Mouse (Mus musculus) urinary bladder, adult 2 months (tissue): ENCODE data around the gene Atp8a2. TPM values are rescaled to one million over a fixed set of nuclear protein-coding genes. Genes with fewer than 3 reads are reported as not detected.

Experiments
- DNase-seq: peaks from one replicate; pipeline ENCODE4 v3.0.0; 2022; ENCODE audit warnings: low spot score
- polyA plus RNA-seq: library from polyadenylated mRNA; depleted of rRNA; stranded (reverse); fragments of >200 nt; gene quantifications from 2 replicates; pipeline ENCODE4 v1.2.3, GENCODE M21; 2012; rRNA removed

The Atp8a2 gene
- polyA plus RNA-seq, 1 experiment = 1.4 TPM

GRCm38 (mm10) chr14:59607021-59607420, 590.0 kb downstream of the Atp8a2 start:
- DNase-seq = no peak

- DNase-seq = peak; percentile 40
Measured at GRCm38 (mm10) chr14:59605671-59606353, 591.2 kb downstream of the Atp8a2 start.

GRCm38 (mm10) chr14:59604002-59604645, 592.9 kb downstream of the Atp8a2 start:
- DNase-seq = no peak

- DNase-seq = no peak
Measured at GRCm38 (mm10) chr14:59598260-59598627, 598.7 kb downstream of the Atp8a2 start.

GRCm38 (mm10) chr14:59597398-59598259, 599.4 kb downstream of the Atp8a2 start, which contains the start of gene Cdadc1:
TSS of gene Cdadc1 (minus strand) at chr14:59597959.
- peak; percentile 96 for DNase-seq

- no peak for DNase-seq
Measured at GRCm38 (mm10) chr14:59594988-59595387, 602.0 kb downstream of the Atp8a2 start.

- no peak for DNase-seq
Measured at GRCm38 (mm10) chr14:59592593-59592992, 604.4 kb downstream of the Atp8a2 start.

- no peak for DNase-seq
Measured at GRCm38 (mm10) chr14:59591901-59592300, 605.1 kb downstream of the Atp8a2 start.

GRCm38 (mm10) chr14:59590614-59591013, 606.4 kb downstream of the Atp8a2 start:
- no peak for DNase-seq

Other genes starting within 250 kb of the Atp8a2 start
- not detected in 2 replicates for gene Nupl1, start 54.3 kb upstream of the Atp8a2 start, polyA plus RNA-seq
- 23.6 and 26.1 TPM in 2 replicates for gene Gm49336, start 54.3 kb upstream of the Atp8a2 start, polyA plus RNA-seq
- 48.9 and 53.3 TPM in 2 replicates for gene Mtmr6, start 68.0 kb upstream of the Atp8a2 start, polyA plus RNA-seq
- gene Amer2, start 176.1 kb upstream of the Atp8a2 start, polyA plus RNA-seq = 0.15 and 0.18 TPM in 2 replicates